Mouse (Mus musculus): ENCODE results near the gene Islr. TPM values are rescaled to one million over a fixed set of nuclear protein-coding genes. Genes with fewer than 3 reads are reported as not detected.

Islr gene
- polyA plus RNA-seq, 2 experiments: 143 to 493 TPM

- H3K36me3 ChIP-seq (ENCODE audit: control insufficient read depth, insufficient read depth, low read length): peaks cover 9% of the 10 kb centered on the region; the same call in 1 of the 2 replicates
- WGBS: 74% methylated on average over 5 of the region's 5 CpGs
Observed at GRCm38 (mm10) chr9:58145417-58145816, 58.7 kb downstream of the Islr start.

DNA sequence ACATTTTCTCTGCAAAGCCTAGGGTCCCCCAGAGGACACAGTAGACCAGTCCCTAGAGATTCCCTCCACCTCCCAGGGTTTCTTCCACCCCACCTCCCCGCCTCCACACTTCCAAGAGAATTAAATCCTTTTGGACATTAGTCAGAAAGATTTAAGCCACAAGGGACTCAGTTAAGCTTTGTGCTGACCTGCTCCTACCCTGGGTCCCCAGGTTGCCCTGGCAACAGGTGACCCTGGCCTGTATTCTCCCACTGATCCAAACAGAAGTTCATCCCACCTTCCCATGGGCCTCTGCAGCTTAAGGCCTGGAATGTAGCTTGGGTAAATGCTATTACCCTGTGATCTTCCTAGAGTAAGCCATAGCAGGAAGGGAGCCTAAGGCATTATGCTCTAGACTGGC lies 59.4 kb downstream of the Islr start:
- no peak overlapping the region for H3K9ac ChIP-seq (ENCODE audit: low read depth, low read length, severe bottlenecking)
- no peaks in the 10 kb centered on the region for H3K9me3 ChIP-seq (ENCODE audit: control insufficient read depth, low read length)
- H3K4me2 ChIP-seq (replicated peaks; ENCODE audit: low read depth, low read length, severe bottlenecking): no peak overlapping the region
- TF ChIP-seq POLR2A (IDR thresholded peaks at IDR 0.05; ENCODE audit: borderline replicate concordance, extremely low read depth, insufficient read depth, insufficient read length): no peak
- H3K36me3 ChIP-seq (ENCODE audit: control insufficient read depth, insufficient read depth, low read length): peaks cover 2% of the 10 kb centered on the region; the same call in 1 of the 2 replicates
- no peak for ATAC-seq (ENCODE audit: low FRiP score, low read depth)
- WGBS: 100% methylated on average over 1 of the region's 1 CpGs
- peaks cover 19% of the 10 kb centered on the region for H3K4me1 ChIP-seq (ENCODE audit: control insufficient read depth, insufficient read depth, low read length)
- DNase-seq (ENCODE audit: low spot score): no peak
- H3K4me3 ChIP-seq (replicated peaks; ENCODE audit: low read length): no peak overlapping the region
- no peaks in the 10 kb centered on the region for H3K27me3 ChIP-seq (ENCODE audit: control insufficient read depth, insufficient read depth, low read length)
- no peak overlapping the region for H3K27ac ChIP-seq (replicated peaks; ENCODE audit: low read depth, low read length)

More at GRCm38 (mm10) chr9:58145417-58145816, 58.7 kb downstream of the Islr start:
- Histone ChIP-seq H3K9ac (ENCODE audit: low read depth, low read length, severe bottlenecking) (no peak overlapping the region), H3K4me1 (ENCODE audit: control insufficient read depth, insufficient read depth, low read length) (peaks cover 11% of the 10 kb centered on the region), H3K4me2 (replicated peaks; ENCODE audit: low read depth, low read length, severe bottlenecking) (no peak overlapping the region), H3K4me3 (replicated peaks; ENCODE audit: low read length) (no peak overlapping the region), H3K27ac (replicated peaks; ENCODE audit: low read depth, low read length) (no peak overlapping the region), H3K9me3 (ENCODE audit: control insufficient read depth, low read length) (no peaks in the 10 kb centered on the region), H3K27me3 (ENCODE audit: control insufficient read depth, insufficient read depth, low read length) (no peaks in the 10 kb centered on the region)
- no peak for DNase-seq (ENCODE audit: low spot score)
- no peak for ATAC-seq (ENCODE audit: low FRiP score, low read depth)
- no peak for TF ChIP-seq POLR2A (IDR thresholded peaks at IDR 0.05; ENCODE audit: borderline replicate concordance, extremely low read depth, insufficient read depth, insufficient read length)

GRCm38 (mm10) chr9:58143419-58143818 lies 60.7 kb downstream of the Islr start:
- Histone ChIP-seq H3K9me3 (ENCODE audit: control insufficient read depth, low read length) (no peaks in the 10 kb centered on the region), H3K27ac (replicated peaks; ENCODE audit: low read depth, low read length) (no peak overlapping the region), H3K9ac (ENCODE audit: low read depth, low read length, severe bottlenecking) (no peak overlapping the region)

GRCm38 (mm10) chr9:58139947-58140346 lies 64.2 kb downstream of the Islr start:
- 46% methylated on average over 6 of the region's 6 CpGs for WGBS

More at GRCm38 (mm10) chr9:58143419-58143818, 60.7 kb downstream of the Islr start:
- ATAC-seq (ENCODE audit: low FRiP score, low read depth): peak; percentile 50; the same call in 1 of the 2 replicates
- H3K27me3 ChIP-seq (ENCODE audit: control insufficient read depth, insufficient read depth, low read length): no peaks in the 10 kb centered on the region
- 24% methylated on average over 7 of the region's 7 CpGs for WGBS
- DNase-seq (ENCODE audit: low spot score): no peak
- peaks cover 2% of the 10 kb centered on the region; the same call in 1 of the 2 replicates for H3K36me3 ChIP-seq (ENCODE audit: control insufficient read depth, insufficient read depth, low read length)
- H3K4me3 ChIP-seq (replicated peaks; ENCODE audit: low read length): no peak overlapping the region
- H3K4me1 ChIP-seq (ENCODE audit: control insufficient read depth, insufficient read depth, low read length): peaks cover 20% of the 10 kb centered on the region
- no peak overlapping the region for H3K4me2 ChIP-seq (replicated peaks; ENCODE audit: low read depth, low read length, severe bottlenecking)
- TF ChIP-seq POLR2A (IDR thresholded peaks at IDR 0.05; ENCODE audit: borderline replicate concordance, extremely low read depth, insufficient read depth, insufficient read length): no peak

GRCm38 (mm10) chr9:58135921-58136321 lies 68.2 kb downstream of the Islr start:
- ATAC-seq (ENCODE audit: low FRiP score, low read depth): 0 out of 2 replicates have a peak, but pooled peaks have one; percentile 13
- WGBS: 3% methylated on average over 2 of the region's 2 CpGs
- peak; percentile 40 for DNase-seq (ENCODE audit: low spot score)
- Histone ChIP-seq H3K27ac (replicated peaks; ENCODE audit: low read depth, low read length) (peak overlapping the region; percentile 63), H3K9ac (ENCODE audit: low read depth, low read length, severe bottlenecking) (no peak overlapping the region), H3K4me2 (replicated peaks; ENCODE audit: low read depth, low read length, severe bottlenecking) (peak overlapping the region; percentile 30), H3K4me1 (ENCODE audit: control insufficient read depth, insufficient read depth, low read length) (peaks cover 60% of the 10 kb centered on the region), H3K36me3 (ENCODE audit: control insufficient read depth, insufficient read depth, low read length) (no peaks in the 10 kb centered on the region), H3K9me3 (ENCODE audit: control insufficient read depth, low read length) (no peaks in the 10 kb centered on the region), H3K4me3 (replicated peaks; ENCODE audit: low read length) (no peak overlapping the region; the same call in 1 of the 2 replicates), H3K27me3 (ENCODE audit: control insufficient read depth, insufficient read depth, low read length) (no peaks in the 10 kb centered on the region)
- TF ChIP-seq POLR2A (IDR thresholded peaks at IDR 0.05; ENCODE audit: borderline replicate concordance, extremely low read depth, insufficient read depth, insufficient read length): no peak

More at GRCm38 (mm10) chr9:58139947-58140346, 64.2 kb downstream of the Islr start:
- Histone ChIP-seq H3K27ac (replicated peaks; ENCODE audit: low read depth, low read length) (no peak overlapping the region), H3K4me3 (replicated peaks; ENCODE audit: low read length) (no peak overlapping the region), H3K4me1 (ENCODE audit: control insufficient read depth, insufficient read depth, low read length) (peaks cover 27% of the 10 kb centered on the region), H3K27me3 (ENCODE audit: control insufficient read depth, insufficient read depth, low read length) (no peaks in the 10 kb centered on the region), H3K9me3 (ENCODE audit: control insufficient read depth, low read length) (no peaks in the 10 kb centered on the region), H3K9ac (ENCODE audit: low read depth, low read length, severe bottlenecking) (no peak overlapping the region), H3K36me3 (ENCODE audit: control insufficient read depth, insufficient read depth, low read length) (no peaks in the 10 kb centered on the region), H3K4me2 (replicated peaks; ENCODE audit: low read depth, low read length, severe bottlenecking) (no peak overlapping the region)
- no peak for ATAC-seq (ENCODE audit: low FRiP score, low read depth)
- no peak for DNase-seq (ENCODE audit: low spot score)
- TF ChIP-seq POLR2A (IDR thresholded peaks at IDR 0.05; ENCODE audit: borderline replicate concordance, extremely low read depth, insufficient read depth, insufficient read length): no peak

Data from limb, embryonic 14.5 days (tissue).